Mouse (Mus musculus): Measurements from ENCODE around the gene Crmp1. TPM values are rescaled to one million over a fixed set of nuclear protein-coding genes. Genes with fewer than 3 reads are reported as not detected.

The Crmp1 gene
- polyA plus RNA-seq, 1 experiment from 2014 or later = 352 TPM

DNA sequence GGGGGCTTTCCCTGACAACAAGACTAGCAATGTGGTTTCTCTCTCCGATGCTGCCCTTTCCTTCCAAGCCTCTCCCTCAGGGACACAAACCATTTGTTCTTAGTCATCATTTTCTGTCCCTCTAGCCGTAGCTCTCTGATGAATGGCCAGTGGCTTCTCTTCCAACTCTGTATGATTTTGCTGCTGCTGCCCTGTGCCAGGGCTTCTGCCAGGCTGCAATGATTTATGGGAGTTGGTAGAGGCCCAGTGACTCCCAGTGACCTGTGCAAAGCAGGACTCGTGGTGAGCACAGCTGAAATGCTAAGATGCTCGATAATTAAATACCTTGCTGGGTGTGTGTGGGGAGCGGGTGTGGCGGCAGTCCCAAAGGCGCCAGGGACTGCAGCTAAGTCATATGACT, 26.5 kb upstream of the Crmp1 start:
- Histone ChIP-seq H3K4me2 (no peak overlapping the region), H3K36me3 (replicated peaks) (no peaks in the 10 kb centered on the region), H3K9me3 (no peaks in the 10 kb centered on the region), H3K27ac (no peak overlapping the region), H3K27me3 (no peaks in the 10 kb centered on the region; the same call in 1 of the 2 replicates), H3K4me1 (no peaks in the 10 kb centered on the region; the same call in 1 of the 2 replicates), H3K4me3 (replicated peaks) (no peak overlapping the region), H3K9ac (no peak overlapping the region)
- no peak for ATAC-seq (ENCODE audit: low FRiP score)
- WGBS = 91% methylated on average over 7 of the region's 7 CpGs

DNA sequence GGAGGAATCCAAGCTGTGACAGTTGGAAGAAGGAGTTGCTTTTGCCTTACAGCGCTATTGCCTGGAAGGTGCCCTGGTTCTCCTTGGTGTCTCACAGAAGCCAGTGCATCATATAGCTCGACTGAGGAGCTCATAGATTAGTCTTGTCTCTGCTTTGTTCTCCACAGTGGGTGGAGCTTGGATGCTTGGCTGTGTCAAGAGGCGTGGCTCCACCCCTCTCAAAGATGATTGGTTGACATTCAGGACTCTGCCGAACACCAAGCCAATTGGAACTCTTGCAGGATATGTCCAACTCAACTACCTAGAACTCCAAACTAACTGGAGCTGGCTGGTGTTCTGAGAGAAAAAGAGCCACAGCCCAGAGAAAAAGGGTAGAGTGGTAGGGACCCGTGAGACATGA, 22.1 kb upstream of the Crmp1 start:
- peaks cover 10% of the 10 kb centered on the region; the same call in 1 of the 2 replicates for H3K4me1 ChIP-seq
- H3K36me3 ChIP-seq (replicated peaks) = no peaks in the 10 kb centered on the region
- no peak overlapping the region for H3K27ac ChIP-seq
- no peak overlapping the region for H3K4me2 ChIP-seq
- no peaks in the 10 kb centered on the region for H3K9me3 ChIP-seq
- WGBS = 40% methylated on average over 5 of the region's 5 CpGs
- H3K4me3 ChIP-seq (replicated peaks) = no peak overlapping the region
- ATAC-seq (ENCODE audit: low FRiP score) = no peak
- no peak overlapping the region for H3K9ac ChIP-seq
- H3K27me3 ChIP-seq = no peaks in the 10 kb centered on the region

DNA sequence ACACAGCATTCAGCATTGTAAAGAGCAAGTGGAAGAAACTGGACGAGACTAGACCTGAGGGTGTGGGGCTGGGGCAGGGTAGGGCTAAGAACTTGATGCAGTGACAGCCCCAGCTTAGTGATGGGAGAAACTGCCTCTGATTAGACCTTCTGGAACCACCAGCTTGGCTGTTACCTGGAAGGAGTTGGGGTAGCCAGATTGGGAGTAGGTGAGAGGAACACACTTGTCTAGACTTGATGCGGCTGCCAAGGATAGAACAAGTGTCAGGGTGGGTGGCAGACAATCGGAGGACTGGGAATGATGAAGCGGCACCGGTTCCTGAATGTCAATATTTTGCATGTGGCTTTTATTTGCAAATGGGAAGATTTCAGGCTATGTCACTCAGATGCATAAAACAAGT, 21.2 kb upstream of the Crmp1 start:
- Histone ChIP-seq H3K27me3 (0 out of 2 replicates have a peak, but pooled peaks cover 2% of the 10 kb centered on the region), H3K36me3 (replicated peaks) (no peaks in the 10 kb centered on the region), H3K9me3 (no peaks in the 10 kb centered on the region), H3K9ac (no peak overlapping the region), H3K4me3 (replicated peaks) (no peak overlapping the region), H3K4me1 (peaks cover 10% of the 10 kb centered on the region; the same call in 1 of the 2 replicates), H3K27ac (no peak overlapping the region), H3K4me2 (no peak overlapping the region)
- WGBS = 93% methylated on average over 5 of the region's 5 CpGs
- no peak for ATAC-seq (ENCODE audit: low FRiP score)

DNA sequence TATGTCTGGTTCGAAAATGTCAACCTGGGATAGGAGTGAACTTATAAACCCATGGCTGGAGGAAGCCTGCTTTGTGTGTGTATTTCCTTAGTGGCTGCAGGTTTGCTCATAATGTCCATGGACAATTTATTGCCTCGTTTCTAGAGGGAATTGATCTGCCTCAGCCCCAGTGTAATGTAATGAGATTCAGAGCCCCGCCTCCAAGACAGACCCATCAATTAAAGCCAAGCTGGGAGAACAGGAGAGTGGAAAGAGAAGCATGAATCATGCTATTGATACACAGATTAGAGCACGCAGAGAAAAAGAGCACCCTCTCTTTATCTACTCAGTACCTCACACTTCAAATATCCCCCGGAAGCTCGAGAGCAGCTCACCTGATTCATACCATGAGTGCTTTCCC, 20.2 kb upstream of the Crmp1 start:
- Histone ChIP-seq H3K27ac (no peak overlapping the region), H3K9ac (no peak overlapping the region), H3K4me2 (no peak overlapping the region), H3K4me3 (replicated peaks) (no peak overlapping the region), H3K4me1 (peaks cover 10% of the 10 kb centered on the region; the same call in 1 of the 2 replicates), H3K9me3 (no peaks in the 10 kb centered on the region), H3K27me3 (0 out of 2 replicates have a peak, but pooled peaks cover 5% of the 10 kb centered on the region), H3K36me3 (replicated peaks) (no peaks in the 10 kb centered on the region)
- 0 out of 2 replicates have a peak, but pooled peaks have one; percentile 57 for ATAC-seq (ENCODE audit: low FRiP score)
- WGBS = 37% methylated on average over 6 of the region's 6 CpGs

DNA sequence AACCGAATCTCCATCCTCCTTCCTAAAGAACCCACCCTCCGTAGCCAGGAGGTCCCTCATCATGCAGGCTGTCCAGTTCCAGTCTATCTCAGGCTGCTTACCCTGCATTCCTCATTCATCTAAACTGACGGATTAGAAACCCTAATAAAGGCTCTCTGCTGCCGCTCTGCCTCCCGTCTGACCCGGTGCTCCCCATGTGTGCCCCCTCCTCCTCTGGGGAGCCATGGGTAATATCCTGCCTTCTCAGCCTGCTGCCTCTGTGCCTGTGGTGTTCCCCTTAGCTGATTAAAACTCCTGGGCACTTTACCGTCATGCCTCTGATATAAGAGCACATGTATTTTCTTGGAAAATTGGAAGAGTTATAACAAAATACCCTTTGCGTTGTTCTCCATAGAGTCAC, 19.4 kb upstream of the Crmp1 start:
- H3K4me1 ChIP-seq = peaks cover 10% of the 10 kb centered on the region; the same call in 1 of the 2 replicates
- no peak overlapping the region for H3K4me3 ChIP-seq (replicated peaks)
- H3K4me2 ChIP-seq = no peak overlapping the region
- ATAC-seq (ENCODE audit: low FRiP score) = no peak; the same call in 1 of the 2 replicates
- no peak overlapping the region for H3K9ac ChIP-seq
- WGBS = 55% methylated on average over 8 of the region's 8 CpGs
- H3K36me3 ChIP-seq (replicated peaks) = no peaks in the 10 kb centered on the region
- H3K27ac ChIP-seq = no peak overlapping the region
- H3K9me3 ChIP-seq = no peaks in the 10 kb centered on the region
- H3K27me3 ChIP-seq = 0 out of 2 replicates have a peak, but pooled peaks cover 5% of the 10 kb centered on the region

DNA sequence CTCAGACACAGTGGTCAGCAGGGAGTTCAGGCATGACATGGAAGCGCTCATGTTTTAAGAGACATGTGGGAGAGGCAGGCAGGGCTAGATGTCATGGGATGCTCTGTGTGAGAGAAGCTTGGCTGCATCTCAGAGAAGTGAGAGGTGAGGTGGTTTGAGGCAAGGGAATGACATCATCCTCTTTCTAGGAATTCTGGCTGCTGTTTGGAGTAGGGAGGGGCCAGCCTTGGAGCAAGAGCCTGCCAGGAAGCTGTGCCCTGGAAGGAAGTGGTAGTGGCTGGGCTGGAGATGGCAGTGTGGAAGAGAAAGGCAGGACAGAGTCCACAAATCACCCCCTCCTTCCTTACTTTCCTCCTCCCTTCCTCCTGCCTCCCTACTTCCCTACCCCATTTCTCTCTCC, 16.0 kb upstream of the Crmp1 start:
- Histone ChIP-seq H3K27ac (no peak overlapping the region), H3K4me2 (no peak overlapping the region), H3K4me3 (replicated peaks) (no peak overlapping the region), H3K36me3 (replicated peaks) (no peaks in the 10 kb centered on the region), H3K9me3 (no peaks in the 10 kb centered on the region), H3K9ac (no peak overlapping the region), H3K27me3 (peaks cover 5% of the 10 kb centered on the region; the same call in 1 of the 2 replicates), H3K4me1 (peaks cover 10% of the 10 kb centered on the region; the same call in 1 of the 2 replicates)
- ATAC-seq (ENCODE audit: low FRiP score) = no peak
- WGBS = 100% methylated on average over 1 of the region's 1 CpGs

DNA sequence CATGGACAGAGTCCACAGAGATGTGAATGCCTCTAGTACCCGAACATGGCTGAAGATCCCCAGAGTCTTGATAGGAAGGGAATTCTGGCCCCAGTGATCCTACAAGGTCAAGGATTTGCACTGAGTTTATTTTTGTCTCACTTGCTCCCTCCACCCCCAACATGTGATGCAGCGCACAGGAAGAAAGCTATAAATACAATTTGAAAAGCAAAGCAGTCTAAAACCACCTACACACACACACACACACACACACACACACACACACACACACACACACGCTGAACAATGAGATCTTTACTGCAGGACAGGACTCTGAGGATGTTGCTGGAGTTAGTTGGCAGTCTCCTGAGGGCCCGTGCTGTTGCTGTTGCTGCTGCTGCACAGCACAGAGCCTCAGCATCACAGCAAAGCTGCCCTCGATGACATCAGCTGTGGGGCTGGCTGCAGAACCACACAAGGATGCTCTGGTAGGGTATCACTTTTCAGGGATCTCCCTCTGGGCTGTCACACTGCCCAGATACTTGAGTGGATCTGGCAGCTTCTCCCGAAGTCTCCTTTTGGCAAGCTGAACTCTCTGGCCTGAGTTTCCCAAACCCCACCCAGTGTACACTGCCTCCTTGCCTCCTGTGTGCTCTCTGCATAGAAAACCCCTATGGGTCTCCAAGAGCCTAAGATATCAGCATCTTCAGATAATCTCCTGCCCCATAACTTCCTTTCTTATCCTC, 13.6 kb upstream of the Crmp1 start:
- H3K9ac ChIP-seq = no peak overlapping the region
- no peaks in the 10 kb centered on the region for H3K9me3 ChIP-seq
- no peak overlapping the region for H3K27ac ChIP-seq
- WGBS = 62% methylated on average over 6 of the region's 6 CpGs
- ATAC-seq (ENCODE audit: low FRiP score) = no peak
- H3K4me1 ChIP-seq = no peaks in the 10 kb centered on the region
- H3K4me2 ChIP-seq = no peak overlapping the region
- H3K4me3 ChIP-seq (replicated peaks) = no peak overlapping the region
- H3K27me3 ChIP-seq = peaks cover 11% of the 10 kb centered on the region; the same call in 1 of the 2 replicates
- no peaks in the 10 kb centered on the region for H3K36me3 ChIP-seq (replicated peaks)

DNA sequence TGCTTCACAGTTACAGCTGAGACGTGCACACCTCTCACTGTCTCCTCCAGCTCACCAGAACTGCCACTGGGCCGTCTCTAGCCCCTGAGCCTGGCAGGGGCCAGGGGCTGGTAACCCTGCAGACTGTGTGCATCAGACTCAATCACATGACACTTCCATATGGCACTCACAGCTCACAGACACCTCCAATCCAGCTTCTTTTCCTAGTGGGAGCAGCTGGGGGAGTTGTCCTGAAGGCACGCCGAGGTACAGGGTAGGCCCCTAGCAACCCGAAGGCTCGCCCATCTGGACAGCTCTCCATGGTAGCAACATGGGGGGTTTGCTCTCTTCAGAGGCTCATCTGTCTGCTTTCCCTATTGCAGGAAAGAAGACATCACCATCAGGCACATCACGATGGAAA, 12.8 kb upstream of the Crmp1 start:
- 76% methylated on average over 7 of the region's 7 CpGs for WGBS
- Histone ChIP-seq H3K4me3 (replicated peaks) (no peak overlapping the region), H3K9me3 (no peaks in the 10 kb centered on the region), H3K4me2 (no peak overlapping the region), H3K27ac (no peak overlapping the region), H3K27me3 (peaks cover 11% of the 10 kb centered on the region; the same call in 1 of the 2 replicates), H3K9ac (no peak overlapping the region), H3K36me3 (replicated peaks) (no peaks in the 10 kb centered on the region), H3K4me1 (no peaks in the 10 kb centered on the region)
- ATAC-seq (ENCODE audit: low FRiP score) = no peak

DNA sequence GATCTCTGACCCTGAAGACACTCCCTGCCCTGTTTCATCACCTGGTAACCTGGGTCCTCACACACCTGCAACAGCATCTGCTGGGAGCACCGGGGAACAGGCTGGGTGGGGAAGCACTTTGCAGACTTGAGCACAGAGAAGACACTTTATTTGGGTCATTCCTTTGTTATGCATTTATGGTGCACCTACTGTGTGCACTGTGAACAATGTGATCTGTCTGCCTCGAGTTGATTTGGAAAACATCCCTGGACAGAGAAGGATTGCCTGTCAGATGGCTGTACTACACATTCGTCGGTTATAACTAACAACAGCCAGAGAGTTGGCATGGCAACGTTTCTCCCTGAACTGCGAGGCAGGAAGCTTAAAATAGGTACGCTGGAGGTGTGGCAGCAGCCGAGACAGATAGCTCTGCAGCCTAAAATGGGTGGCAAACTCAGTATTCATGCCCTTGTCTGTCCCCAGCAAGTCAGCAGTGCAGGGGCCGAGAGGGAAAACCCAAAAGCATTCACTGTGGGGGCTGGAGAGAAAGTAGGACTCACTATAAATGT, 8.7 kb upstream of the Crmp1 start:
- no peaks in the 10 kb centered on the region for H3K4me1 ChIP-seq
- no peaks in the 10 kb centered on the region for H3K9me3 ChIP-seq
- H3K4me3 ChIP-seq (replicated peaks) = no peak overlapping the region
- 54% methylated on average over 9 of the region's 9 CpGs for WGBS
- H3K36me3 ChIP-seq (replicated peaks) = no peaks in the 10 kb centered on the region
- H3K27ac ChIP-seq = no peak overlapping the region
- no peak overlapping the region for H3K9ac ChIP-seq
- H3K4me2 ChIP-seq = no peak overlapping the region
- H3K27me3 ChIP-seq = peaks cover 18% of the 10 kb centered on the region
- no peak for ATAC-seq (ENCODE audit: low FRiP score)

DNA sequence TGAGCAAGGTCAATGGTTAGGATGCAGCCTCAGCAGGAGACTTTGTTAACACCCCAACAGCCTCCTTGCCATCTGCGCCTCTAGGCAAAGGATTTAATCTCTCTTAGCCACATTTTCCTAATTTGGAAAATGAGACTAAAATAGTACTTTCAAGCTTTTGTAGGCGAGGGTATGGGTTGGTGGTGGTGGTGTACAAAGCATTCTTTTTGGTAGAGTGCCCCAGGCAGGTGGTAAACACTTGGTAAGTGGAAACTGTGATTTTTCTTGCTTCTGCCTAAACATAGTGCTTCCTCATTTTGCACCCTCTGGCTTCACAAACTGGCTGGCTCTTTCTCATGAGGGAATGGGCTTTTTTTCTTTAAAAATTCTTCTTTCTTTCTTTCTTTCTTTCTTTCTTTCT, 3.1 kb upstream of the Crmp1 start:
- no peak for ATAC-seq (ENCODE audit: low FRiP score)
- H3K9ac ChIP-seq = no peak overlapping the region
- no peaks in the 10 kb centered on the region for H3K9me3 ChIP-seq
- H3K27ac ChIP-seq = no peak overlapping the region
- H3K4me1 ChIP-seq = peaks cover 30% of the 10 kb centered on the region
- H3K27me3 ChIP-seq = peaks cover 64% of the 10 kb centered on the region
- no peak overlapping the region for H3K4me3 ChIP-seq (replicated peaks)
- H3K36me3 ChIP-seq (replicated peaks) = no peaks in the 10 kb centered on the region
- H3K4me2 ChIP-seq = no peak overlapping the region
- 36% methylated on average over 2 of the region's 2 CpGs for WGBS

DNA sequence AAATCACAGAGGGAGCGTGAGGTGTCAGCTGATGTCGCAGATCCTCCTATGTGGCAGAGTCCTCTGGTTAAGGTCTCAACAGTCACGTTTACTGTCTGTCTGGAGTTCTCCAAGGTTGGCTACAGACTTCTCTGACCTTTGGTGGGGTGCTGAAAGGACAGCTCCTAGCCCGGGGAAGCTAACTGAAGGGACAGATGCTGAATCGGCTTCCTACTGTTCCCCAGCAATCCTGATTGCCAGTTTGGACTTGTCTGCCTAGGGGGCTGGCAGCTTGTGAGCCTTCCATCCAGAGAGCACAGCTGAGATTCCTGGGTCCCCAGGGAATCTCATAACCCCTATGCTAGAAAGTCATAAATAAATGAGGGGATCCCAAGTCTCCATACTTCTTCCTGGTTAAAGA, 1.2 kb upstream of the Crmp1 start:
- H3K9me3 ChIP-seq = no peaks in the 10 kb centered on the region
- H3K4me1 ChIP-seq = peaks cover 49% of the 10 kb centered on the region
- H3K27me3 ChIP-seq = peaks cover 71% of the 10 kb centered on the region
- no peak for ATAC-seq (ENCODE audit: low FRiP score)
- H3K36me3 ChIP-seq (replicated peaks) = no peaks in the 10 kb centered on the region
- 8% methylated on average over 5 of the region's 5 CpGs for WGBS
- H3K27ac ChIP-seq = no peak overlapping the region
- H3K4me3 ChIP-seq (replicated peaks) = no peak overlapping the region
- no peak overlapping the region for H3K4me2 ChIP-seq
- no peak overlapping the region for H3K9ac ChIP-seq

DNA sequence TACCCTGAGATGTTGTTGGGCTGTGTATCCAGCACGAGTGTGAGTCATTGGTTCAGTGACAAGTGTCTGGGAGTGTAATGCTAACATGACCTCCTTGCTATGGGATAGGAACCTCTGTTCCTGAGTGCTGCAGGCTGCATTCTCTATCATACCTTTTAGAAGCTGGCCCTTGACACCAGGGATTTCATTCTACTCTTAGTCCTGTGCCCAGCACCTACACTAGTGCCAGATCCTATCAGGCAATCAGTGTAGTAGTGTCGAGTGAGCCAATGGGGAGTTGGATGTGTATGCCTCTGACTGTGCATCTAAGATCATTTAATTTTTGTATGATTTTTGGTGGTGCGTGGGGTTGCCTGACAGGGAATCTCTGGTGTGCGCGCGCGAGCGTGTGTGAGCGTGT, 516 bp upstream of the Crmp1 start:
- H3K4me2 ChIP-seq = peak overlapping the region; percentile 72
- H3K27me3 ChIP-seq = peaks cover 71% of the 10 kb centered on the region
- no peaks in the 10 kb centered on the region for H3K36me3 ChIP-seq (replicated peaks)
- H3K9ac ChIP-seq = 0 out of 2 replicates have a peak overlapping the region, but pooled peaks have one; percentile 68
- H3K9me3 ChIP-seq = no peaks in the 10 kb centered on the region
- H3K4me3 ChIP-seq (replicated peaks) = peak overlapping the region; percentile 76
- peaks cover 50% of the 10 kb centered on the region for H3K4me1 ChIP-seq
- 11% methylated on average over 9 of the region's 9 CpGs for whole genome bisulfite sequencing
- H3K27ac ChIP-seq = peak overlapping the region; percentile 42; the same call in 1 of the 2 replicates
- no peak; the same call in 1 of the 2 replicates for ATAC-seq (ENCODE audit: low FRiP score)
